Mouse (Mus musculus): ENCODE data around the gene Tmem38a.

Tmem38a gene

DNA sequence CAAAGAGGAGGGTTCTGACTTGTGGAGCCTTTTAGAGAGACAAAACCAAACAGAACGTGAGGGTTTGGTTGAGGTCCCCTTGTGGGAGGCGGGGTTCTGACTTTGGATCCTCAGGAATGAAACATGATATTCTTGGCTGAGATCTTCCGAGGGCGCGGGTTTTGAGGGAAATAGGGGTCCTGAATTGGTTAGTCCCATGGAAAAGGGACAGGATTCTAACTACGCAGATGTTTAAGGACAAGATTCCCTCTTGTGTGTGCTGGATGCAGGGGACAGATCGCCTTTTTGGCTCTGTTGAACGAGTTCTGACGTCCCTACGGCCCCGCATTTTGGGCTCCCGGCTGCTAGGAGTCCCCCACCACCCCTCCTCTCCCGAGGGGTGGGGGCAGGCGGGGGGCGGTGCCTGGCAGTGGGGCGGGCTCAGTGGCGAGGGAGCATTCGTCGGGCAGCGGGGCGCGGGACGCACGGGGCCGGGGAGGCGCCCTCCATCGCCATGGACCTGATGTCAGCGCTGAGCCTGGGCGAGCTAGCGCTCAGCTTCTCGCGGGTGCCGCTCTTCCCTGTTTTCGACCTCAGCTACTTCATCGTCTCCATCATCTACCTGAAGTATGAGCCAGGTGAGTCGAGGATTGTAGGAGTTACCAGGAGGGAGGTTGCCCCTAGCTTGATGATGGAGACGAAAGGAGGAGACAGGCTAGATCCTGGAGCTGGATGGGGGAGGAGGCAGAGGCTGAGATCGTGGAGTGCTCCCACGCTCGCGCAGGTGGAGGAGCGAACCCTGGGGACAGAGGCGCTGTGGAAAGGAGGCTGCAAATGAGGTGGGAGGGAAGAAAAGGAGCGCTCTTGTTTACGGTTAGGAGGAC is at the start of gene Tmem38a:
Gene Tmem38a (plus strand): TSS at position 445 of the 863 bp plus-strand sequence.
- peak; percentile 32 for DNase-seq (ENCODE audit: low read depth, low spot score)

DNA sequence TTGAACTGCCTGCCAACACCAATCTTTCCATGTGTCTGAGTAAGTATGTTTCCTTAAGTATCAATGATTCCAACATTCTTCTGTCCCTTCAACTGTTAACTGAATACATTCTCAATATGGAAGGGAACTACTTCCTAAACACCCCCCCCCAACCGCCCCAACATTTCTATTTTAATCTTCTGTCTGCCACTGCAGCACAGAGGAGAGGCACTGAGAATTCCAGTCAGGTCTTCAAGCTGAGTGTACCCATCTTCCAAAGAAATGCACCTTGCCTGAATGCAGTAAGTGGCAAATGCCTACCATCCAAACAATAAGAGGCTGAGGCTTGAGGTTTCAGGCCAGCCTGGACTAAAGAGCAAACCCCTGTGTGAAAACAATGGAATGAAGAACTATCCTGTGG is 39.8 kb upstream of the Tmem38a start:
- no peak for DNase-seq (ENCODE audit: low read depth, low spot score)

DNA sequence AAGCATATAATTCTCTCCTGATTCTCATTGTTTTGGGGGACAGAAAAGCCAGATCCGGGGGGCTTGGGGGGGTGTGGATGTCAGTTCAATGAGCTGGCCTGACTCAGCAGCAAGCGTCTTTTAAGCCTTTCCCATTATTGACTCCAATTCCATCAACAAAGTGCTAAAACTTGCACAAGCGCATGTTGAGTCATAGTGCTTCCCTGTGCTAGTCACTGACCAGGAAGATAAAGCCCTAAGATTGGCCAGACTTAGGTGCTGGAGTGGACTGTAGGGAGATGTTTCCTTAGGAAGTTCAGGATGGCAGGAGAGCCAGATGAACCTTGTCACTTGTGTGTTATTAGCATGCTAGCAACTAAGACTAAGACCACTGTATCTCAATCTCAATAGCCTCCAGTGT is 37.0 kb upstream of the Tmem38a start:
- DNase-seq (ENCODE audit: low read depth, low spot score) = no peak

DNA sequence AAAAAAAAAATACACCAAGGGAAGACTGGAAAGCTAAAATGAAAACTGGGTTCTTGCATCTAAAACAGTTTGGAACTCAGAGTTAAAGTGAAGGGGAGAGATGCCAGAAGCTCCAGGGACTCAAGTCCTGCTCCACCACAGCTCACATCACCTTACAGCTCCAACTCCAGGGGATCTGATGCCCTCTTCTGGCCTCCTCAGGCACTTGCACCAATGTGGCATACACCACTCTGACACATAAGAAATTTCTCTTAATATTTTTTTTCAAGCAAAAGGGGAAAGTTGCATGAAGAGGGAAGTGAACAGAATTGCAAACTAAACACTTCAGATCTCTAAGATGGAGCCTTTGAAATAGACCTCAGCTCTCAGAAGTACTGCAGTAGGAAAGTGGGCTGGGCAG is 32.6 kb upstream of the Tmem38a start:
- no peak for DNase-seq (ENCODE audit: low read depth, low spot score)

DNA sequence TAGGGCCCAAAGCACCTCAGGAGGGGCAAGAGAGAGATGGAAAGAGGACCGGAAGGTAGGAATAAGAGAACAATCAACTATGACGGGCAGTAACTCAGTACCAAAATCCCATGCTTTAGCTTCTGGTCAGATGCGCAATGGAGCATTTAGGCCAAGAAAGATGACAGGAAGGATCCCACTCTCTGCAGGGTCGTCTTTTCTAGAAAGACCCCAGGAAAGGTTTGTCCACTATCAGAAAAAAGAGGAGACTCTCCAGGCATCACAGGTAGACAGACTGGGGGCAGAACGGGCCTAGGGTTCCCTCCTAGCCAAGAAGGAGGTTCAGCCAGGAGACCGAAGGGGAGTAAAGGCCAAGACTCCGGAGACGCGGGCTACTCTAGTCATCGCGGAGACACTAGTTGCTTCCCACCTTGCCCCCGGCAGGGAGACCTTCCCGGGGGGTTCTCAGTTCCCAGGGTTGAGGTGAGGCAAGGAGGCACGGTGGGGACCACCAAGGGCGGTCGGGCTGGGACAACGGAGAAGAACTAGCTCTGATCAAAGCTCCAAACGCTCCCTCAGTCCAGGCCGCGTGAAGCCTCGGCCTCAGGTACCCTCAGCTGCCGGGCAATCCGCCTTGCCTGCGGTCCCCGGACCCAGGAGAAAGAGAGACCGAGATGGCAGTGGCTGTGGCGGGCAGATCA is 24.6 kb upstream of the Tmem38a start:
- DNase-seq (ENCODE audit: low read depth, low spot score) = no peak

DNA sequence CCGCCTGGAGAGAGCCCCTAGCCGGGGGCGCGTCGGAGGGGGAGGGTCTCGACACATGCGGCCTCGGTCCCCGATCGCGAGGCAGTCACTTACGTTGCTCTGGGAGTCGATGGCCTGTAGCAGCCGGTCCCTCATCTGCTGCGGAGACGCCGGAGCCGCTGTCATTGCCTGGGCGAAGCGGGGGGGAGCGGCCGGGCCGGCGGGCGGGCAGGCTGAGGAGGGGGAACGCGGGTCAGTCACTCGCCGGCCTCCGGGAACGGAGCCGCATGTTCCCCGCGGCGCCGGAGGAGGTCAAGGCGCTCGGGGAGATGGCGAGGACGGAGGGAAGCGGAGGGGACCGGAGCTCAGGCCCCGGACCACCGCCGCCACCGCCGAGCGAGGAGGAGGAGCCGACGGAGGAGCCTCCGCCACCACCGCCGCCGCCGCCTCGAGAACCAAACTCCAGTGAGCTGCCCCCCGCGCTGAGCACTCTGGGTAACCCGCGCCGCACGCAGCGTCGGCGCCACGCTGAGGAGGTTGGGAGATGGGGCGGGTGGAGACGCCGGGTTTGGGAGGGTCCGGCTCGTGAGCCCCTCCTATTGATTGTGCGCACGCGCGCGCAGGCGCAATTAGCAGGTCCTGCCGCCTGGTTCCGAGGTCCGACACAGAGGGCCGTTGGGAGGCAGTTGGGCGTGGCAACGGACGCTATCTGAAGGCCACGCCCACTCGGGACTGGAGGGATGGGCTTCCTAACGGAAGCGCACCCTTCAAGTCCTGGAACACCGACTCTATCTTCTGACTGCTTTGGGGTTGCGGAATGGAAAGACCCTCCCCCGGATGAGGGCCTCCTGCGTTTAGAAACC is 23.8 kb upstream of the Tmem38a start, which contains the start of gene Med26:
Gene Med26 (minus strand): TSS at position 469 of the 842 bp plus-strand sequence.
- DNase-seq (ENCODE audit: low read depth, low spot score) = peak; percentile 96

DNA sequence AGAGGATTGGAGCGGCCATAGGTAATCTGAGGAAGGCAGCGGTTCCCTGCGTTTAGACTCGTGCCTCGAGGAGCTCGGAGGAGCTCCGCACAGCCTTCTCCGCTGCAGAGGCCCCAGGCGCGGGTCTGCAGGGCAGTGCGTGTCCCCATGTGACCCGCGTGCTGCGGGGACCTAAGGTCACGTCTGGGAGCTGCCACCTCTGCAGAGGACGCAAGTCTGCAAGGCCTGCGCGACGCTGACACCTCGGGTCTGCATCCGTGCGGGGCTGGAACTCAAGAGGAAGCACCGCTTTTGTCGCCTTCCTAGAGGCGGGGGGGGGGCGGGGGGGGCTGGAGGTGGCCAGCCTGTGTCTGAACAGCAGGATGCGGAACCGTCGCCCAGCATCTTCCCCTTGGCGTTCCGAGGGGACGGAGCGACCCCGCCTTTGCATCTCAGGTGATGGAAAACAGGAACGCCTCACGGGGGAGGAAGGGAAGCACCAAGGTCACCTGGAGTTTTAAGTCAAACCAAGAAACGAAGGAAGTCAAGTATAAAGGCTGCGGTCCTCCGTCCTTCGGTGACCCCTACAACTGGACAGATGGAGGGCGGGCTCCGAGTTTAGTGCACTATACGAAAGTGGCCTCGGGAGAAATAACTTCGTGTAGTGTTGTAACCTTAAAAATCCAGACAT is 23.1 kb upstream of the Tmem38a start:
- DNase-seq (ENCODE audit: low read depth, low spot score) = no peak

DNA sequence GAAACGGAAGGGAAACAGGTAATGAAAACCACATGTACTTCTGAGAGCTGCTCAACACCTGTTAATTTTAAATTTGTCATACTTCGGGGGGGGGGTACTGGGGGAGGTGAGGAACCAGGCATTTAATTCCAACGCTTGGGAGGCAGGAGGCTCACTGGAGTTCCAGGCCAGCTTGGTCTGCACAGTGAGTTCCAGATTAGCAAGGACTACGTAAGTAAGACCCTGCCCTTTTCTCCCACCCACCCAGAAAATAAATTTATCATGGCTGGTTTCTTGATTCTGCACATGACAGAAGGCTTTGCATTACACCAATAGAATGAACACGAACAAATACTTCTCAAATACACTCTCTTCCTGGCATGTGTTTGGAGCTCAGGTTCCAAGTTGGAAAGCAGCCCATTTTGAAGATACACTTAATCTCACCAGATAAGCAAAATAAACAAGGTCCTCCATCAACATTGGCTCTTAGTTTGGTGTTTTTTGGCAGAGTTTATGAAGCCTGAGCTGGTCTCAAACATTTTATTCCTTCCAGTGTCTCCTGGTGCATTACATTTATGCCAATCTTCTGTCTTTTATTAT is 22.5 kb upstream of the Tmem38a start:
- DNase-seq (ENCODE audit: low read depth, low spot score) = no peak

DNA sequence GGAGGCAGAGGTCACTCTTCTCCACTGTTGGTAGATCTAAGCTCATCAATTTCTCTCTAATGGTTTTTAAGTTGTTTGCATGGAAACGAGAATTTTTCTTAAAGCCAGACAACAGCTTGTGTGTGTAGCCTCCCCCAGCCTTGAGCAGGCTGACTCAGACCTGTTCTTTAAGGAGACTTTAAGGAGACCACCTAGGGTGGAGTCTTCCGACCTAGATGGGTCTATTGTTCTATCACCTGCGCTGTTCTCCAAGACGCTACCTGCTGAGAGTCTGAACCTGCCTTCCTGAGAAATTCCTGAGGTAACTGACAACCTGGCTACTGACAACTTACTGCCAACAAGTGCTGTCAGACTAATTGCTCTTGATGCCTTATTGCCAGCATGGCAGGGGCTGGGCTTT is 16.1 kb upstream of the Tmem38a start:
- DNase-seq (ENCODE audit: low read depth, low spot score) = no peak

DNA sequence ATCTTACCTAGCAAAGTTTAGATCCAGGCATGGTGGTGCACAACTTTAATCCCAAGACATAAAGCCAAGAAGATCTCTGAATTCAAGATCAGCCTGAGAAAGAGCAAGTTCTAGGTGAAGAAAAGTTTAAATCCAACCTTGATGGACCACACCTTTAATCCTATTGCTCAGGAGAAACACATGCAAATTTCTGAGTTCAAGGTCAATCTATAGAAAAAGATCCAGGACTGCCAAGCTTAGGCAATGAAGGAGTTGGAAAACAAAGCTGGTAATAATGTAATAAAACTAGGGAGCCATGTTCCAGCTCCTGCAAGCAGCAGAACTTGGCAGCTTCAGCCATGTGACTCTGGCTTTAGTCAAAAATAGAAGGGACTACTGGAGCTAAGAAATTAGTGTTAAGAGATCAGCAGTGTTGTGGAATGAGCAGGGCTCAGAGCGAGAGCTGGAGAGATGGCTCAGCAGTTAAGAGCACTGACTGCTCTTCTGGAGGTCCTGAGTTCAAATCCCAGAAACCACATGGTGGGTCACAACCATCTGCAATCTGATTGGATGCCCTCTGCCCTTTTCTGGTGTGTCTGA is 10.7 kb upstream of the Tmem38a start:
- DNase-seq (ENCODE audit: low read depth, low spot score) = no peak

DNA sequence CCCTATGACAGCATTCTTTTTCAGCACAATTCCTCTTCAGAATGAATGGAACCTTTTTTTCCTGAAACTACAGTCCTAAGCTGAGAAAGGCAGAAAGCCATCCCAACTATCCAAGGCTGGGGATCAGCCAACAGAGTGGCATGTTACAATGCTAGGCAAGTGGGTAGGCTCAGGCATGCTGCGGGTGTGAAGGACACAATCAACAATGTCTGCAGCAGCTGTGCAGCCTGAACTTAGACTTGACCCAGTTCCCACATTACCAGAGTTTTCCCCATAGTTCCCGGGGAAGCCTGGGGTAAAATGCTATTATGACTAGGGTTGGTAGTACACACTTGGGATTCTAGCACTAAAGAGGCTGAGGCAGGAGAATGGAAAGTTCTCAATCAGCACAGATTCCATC is 5.9 kb upstream of the Tmem38a start:
- no peak for DNase-seq (ENCODE audit: low read depth, low spot score)

DNA sequence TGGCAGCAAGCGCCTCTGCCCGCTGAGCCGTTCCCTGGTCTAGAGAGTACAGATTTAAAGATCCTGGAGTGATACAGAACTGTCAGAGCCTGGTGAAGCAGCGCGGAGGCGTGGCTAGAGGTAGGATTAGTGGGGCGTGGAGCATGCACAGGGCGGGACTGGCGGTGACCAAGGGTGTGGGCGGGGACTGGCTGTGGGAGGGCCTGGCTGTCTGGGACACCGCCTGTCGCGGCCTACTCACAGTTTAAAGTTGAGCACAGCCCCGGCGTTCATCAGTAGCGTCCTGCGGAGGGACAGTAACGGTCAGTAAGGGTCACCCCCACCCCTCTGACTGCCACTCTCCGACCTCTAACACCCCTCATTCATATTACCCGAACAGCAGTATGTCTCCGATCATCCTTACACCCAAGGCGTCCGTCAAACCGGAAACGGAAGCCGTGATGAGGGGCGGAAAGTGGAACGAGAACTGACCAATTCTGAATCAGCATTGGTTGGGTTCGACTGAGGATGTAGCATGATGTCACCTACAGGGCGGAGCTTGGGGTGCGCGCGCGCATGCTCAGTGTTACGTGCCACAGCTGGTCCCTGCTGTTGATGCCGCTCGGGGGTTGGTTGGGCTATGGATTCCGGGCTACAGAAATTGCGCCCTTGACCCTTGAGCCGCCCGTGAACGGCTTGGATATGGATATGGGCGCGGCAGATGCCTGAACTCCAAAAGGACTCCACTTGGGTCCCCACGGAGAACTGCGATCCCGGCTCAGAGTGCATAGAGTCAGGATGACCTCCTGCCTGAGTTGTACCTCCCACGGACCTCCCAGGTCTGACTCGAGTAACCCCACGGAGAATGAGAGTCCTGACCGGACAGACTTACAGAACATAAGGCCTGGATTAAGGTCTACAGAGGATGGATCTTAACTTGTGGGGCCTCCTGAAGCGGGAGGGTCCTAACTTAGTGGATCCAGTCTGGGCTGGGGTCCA is 933 bp upstream of the Tmem38a start, which contains the start of gene Smim7:
Gene Smim7 (minus strand): TSS at position 456 of the 978 bp plus-strand sequence.
- peak; percentile 98 for DNase-seq (ENCODE audit: low read depth, low spot score)

DNA sequence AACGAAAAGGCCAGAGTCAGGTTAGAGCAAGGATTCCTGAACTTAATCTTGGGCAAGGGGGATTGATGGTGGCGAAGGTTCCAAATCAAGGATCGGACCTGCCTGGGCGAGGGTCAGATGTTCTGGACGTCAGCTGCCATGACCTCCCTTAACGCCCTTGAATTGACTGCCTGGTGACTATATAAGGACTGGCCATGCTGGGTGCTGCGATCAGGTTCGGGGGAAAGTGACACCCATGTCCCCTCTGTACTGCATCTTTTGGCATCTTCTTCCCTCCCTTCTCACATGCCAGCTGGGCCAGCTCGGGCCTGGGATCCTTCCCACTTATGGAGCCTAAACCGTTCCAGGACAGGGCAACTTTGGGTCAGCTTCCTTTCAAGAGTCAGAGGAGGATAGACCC is 652 bp downstream of the Tmem38a start:
- DNase-seq (ENCODE audit: low read depth, low spot score) = no peak

DNA sequence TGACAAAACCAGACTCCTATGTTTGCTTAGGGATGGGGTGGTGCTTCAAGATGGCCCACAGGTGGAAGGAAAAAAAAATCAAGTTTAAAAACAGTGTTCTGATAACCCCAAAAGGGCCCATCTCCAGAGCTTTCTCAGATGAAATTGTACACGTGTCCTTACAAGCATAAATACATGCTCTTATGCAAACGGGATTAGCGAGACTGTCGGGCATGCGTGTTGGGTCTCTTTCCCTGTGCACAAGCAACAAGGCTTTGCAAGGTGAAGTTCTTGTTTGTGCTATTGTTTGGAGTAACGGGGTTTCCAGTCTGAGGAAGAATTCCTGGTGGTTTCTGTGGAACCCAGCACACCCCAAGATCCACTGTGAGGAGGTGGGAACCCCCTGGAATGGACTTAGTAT is 1.6 kb downstream of the Tmem38a start:
- DNase-seq (ENCODE audit: low read depth, low spot score) = no peak

DNA sequence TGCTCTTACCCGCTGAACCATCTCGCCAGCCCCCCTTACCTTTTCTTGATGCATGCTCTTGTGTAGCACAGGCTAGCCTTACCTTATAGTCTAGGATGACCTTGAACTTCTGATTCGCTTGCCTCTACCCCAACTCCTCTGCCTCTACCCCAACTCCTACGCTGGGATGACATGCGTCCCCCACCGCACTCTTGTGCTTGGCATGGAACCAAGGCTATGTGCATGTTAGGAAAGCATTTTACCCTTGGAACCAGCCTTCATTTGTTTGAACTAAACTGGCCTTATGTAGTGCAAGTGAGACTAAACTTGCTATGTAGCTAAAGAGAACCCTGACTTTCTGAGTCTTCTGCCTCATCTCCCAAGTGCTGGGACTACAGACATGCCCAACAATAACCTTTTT is 4.1 kb downstream of the Tmem38a start:
- DNase-seq (ENCODE audit: low read depth, low spot score) = no peak

DNA sequence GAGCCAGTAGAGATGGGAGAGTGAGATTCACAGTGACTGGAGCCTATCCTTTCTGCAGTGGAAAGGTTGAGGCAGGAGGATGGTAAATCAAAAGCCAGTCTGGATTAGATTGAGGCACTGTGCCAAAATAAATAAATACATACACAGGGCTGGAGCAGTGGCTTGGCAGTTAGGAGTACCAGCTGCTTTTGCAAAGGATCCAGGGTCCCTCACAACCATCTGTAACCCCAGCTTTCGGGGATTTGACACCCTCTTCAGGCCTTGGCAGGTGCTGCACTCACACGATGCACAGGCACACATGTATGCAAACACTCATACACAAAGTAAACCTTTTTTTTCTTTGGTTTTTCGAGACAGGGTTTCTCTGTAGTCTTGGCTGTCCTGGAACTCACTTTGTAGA is 5.4 kb downstream of the Tmem38a start:
- DNase-seq (ENCODE audit: low read depth, low spot score) = no peak

DNA sequence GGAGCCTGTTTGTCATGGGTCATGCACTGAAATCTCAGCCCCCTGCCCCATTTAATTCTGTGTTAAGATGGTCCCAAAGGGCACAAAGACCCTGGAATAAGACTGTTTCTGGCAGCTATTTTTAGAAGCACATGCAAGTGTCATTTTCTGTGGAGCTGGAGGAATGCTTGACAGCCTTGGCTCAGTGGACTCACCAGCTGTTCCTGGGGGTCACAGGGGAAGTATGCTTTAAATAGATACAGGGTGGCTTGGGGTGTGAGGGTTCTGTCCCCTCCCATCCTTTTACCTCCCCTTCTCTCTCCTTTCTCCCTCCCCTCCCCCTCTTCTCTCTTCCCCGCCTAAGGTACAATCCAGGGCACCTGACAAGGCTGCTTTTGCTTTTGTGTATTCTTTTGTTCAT is 6.1 kb downstream of the Tmem38a start:
- no peak for DNase-seq (ENCODE audit: low read depth, low spot score)

DNA sequence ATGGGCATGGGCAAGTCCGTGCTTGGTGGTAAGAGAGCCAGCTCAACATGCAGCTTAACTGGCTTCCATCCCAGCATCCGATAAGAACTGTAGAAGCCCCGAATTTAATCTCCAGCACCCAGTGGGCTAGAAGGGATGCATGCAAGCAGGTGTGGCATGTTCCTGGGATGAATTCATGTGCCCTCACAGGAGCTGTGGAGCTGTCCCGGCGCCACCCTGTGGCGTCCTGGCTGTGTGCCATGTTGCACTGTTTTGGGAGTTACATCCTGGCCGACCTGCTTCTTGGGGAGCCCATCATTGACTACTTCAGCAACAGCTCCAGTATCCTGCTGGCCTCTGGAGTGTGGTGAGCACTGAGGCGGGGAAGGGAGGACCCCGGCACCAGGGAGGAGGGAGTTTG is 7.5 kb downstream of the Tmem38a start:
- no peak for DNase-seq (ENCODE audit: low read depth, low spot score)

DNA sequence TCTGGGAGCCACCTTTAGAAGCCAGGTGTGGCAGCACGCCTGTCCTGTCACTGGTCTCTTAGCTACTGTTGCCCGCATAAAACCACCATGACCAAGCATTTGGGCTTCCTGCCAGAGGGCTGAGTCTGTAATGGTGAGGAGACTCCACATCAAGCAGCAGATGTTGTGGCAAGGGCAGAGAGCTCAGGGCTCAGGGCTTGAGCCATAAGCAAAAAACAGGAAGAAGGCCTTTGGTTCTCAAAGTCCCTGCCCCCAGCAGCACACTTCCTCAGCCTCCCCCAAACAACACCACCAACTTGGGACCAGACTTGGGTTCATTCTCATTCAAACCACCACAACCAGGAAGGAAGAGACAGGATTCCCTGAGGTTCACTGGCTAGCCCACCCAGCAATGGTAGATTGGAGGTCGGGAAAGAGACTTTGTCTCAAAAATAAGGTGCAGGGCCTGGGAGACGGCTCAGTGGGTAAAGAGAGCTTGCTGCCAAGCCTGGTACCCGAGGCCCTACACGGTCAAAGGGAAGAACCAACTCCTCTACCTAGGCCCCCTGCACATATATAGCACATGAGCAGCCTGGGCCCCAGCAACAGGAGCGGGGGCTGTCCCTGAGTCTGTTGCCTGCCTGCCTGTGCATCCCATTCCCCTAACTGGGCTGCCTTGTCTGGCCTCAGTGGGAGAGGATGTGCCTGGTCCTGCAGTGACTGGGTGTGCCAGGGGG is 11.4 kb downstream of the Tmem38a start:
- DNase-seq (ENCODE audit: low read depth, low spot score) = no peak

Measured in c-Kit-negative CD71-positive TER-119-positive erythroid progenitor cells, embryonic 14.5 days (primary cell).